Mouse (Mus musculus): ENCODE results near the gene Sowahb. TPM values are rescaled to one million over a fixed set of nuclear protein-coding genes. Genes with fewer than 3 reads are reported as not detected.
A peak's percentile ranks its signal among the peaks of the same experiment; 100 is the strongest.

The Sowahb gene
- polyA plus RNA-seq, 1 experiment from 2014 or later, result 1.3 TPM

DNA sequence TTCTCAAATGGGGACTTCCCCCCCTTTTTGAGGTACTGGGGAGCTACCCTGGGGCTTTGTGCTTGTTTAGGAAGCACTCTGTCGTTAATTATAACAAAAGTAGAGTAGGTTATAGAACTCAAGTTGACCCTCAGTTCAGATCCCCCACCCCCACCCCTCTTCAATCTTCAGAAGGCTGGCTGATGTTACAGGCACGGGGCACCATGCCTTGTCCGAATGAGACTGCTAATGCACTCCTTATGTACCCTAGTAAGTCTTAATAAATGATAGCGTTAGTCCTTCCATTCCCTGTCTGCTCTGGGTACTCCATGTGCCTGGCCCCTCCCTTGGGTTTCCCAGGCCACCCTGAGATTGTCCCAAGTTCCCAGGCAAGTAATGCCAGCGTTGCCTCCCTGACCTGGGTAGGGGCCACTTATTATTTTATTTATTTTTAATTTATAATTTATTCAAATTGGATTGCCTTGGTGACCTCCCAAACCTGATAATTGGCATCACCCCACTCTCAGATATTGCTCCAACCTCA lies 46.3 kb downstream of the Sowahb start:
- no peaks in the 10 kb centered on the region for H3K27me3 ChIP-seq (replicated peaks; ENCODE audit: insufficient read depth, low read length)
- no peak overlapping the region for H3K4me3 ChIP-seq (ENCODE audit: low read depth, low read length)
- H3K4me2 ChIP-seq (replicated peaks; ENCODE audit: low read depth, low read length), result no peak overlapping the region
- WGBS, result 30% methylated on average over 5 of the region's 5 CpGs
- no peaks in the 10 kb centered on the region for H3K36me3 ChIP-seq (ENCODE audit: insufficient read depth, low read length)
- H3K9me3 ChIP-seq (ENCODE audit: low read length), result no peaks in the 10 kb centered on the region
- no peak for DNase-seq (ENCODE audit: low spot score)
- H3K27ac ChIP-seq (ENCODE audit: low read length), result peak overlapping the region; percentile 33
- peaks cover 9% of the 10 kb centered on the region; the same call in 1 of the 2 replicates for H3K4me1 ChIP-seq (ENCODE audit: insufficient read depth, low read depth, low read length)
- TF ChIP-seq CTCF (IDR thresholded peaks at IDR 0.05) (no peak), EP300 (IDR thresholded peaks at IDR 0.05) (no peak)
- no peak for ATAC-seq
- H3K9ac ChIP-seq (replicated peaks; ENCODE audit: low read depth), result no peak overlapping the region

DNA sequence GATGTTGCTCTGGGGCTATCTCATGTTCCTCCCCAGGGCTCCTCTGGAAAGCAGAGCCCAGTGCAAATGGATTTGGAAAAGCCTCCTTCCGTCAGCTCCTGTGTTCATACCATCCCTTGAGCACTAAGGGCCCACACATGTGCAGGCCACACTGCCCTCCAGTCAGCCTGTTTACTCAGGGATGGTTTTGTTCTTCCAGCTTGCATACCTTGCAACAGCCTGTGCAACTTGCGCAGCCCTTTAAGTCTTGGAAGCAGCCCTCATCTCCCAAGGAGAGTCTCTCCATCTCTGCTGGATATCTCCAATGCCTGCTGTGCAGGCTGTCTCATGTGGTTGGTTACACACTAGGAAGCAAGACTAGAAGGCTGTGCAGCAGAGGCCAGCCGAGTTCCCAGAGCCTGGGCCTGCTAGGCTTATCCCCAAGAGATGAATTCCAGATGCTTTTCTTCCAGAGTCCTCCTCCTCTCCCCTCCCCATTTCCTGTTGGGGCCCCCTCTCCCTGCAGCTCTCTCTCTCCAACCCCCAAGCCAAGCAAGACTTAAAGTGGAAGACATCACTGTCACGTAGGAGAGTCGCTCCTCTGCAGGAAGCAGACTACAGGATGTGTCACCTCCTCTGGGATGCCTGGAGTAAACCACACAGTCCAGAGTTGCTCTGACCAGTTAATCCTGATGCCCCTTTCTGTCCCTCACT lies 47.2 kb downstream of the Sowahb start:
- peak; percentile 49; the same call in 1 of the 2 replicates for TF ChIP-seq EP300 (IDR thresholded peaks at IDR 0.05)
- no peak for TF ChIP-seq CTCF (IDR thresholded peaks at IDR 0.05)
- Histone ChIP-seq H3K9me3 (ENCODE audit: low read length) (no peaks in the 10 kb centered on the region), H3K4me3 (ENCODE audit: low read depth, low read length) (no peak overlapping the region), H3K27me3 (replicated peaks; ENCODE audit: insufficient read depth, low read length) (no peaks in the 10 kb centered on the region), H3K4me1 (ENCODE audit: insufficient read depth, low read depth, low read length) (peaks cover 9% of the 10 kb centered on the region; the same call in 1 of the 2 replicates), H3K27ac (ENCODE audit: low read length) (peak overlapping the region; percentile 69; the same call in 1 of the 2 replicates), H3K36me3 (ENCODE audit: insufficient read depth, low read length) (no peaks in the 10 kb centered on the region), H3K4me2 (replicated peaks; ENCODE audit: low read depth, low read length) (no peak overlapping the region), H3K9ac (replicated peaks; ENCODE audit: low read depth) (no peak overlapping the region)
- ATAC-seq, result peak; percentile 78
- 31% methylated on average over 5 of the region's 5 CpGs for WGBS
- DNase-seq (ENCODE audit: low spot score), result peak; percentile 81

DNA sequence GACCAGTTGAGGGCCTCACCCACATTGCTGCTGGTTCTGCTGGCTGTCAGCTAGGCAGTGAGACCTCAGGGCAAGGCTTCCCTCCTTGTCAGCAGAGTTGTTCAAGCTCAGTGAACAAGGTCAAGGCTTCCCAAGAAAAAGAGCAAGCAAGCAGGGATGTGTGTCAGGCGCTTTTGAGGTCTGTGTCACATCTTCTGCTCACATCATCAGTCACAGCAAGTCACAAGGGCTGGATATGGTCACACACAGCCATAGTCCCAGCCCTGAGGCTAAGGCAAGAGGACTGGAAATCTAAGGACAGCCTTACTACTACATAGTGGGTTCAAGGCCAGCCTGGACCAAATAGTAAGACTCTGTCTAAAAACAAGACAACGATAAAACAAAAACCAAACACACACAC lies 50.0 kb downstream of the Sowahb start:
- no peak overlapping the region for H3K9ac ChIP-seq (replicated peaks; ENCODE audit: low read depth)
- TF ChIP-seq CTCF (IDR thresholded peaks at IDR 0.05), result no peak
- no peak for TF ChIP-seq EP300 (IDR thresholded peaks at IDR 0.05)
- no peak overlapping the region for H3K27ac ChIP-seq (ENCODE audit: low read length)

DNA sequence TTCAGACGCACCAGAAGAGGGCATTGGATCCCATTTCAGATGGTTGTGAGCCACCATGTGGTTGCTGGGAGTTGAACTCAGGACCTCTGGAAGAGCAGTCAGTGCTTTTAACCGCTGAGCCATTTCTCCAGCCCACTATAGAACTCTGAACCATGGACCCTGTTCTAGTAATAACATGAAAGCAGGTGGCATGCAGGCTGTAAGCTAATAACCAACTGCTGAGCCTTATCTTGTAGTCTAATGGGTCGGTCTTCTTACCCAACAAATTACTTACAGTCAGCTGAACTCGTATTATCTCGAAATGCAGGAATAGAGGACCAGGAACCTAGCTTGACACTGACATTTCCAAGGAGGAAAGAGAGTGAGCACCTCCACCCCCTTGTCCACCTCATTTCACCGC lies 50.5 kb downstream of the Sowahb start:
- Histone ChIP-seq H3K9ac (replicated peaks; ENCODE audit: low read depth) (no peak overlapping the region), H3K9me3 (ENCODE audit: low read length) (no peaks in the 10 kb centered on the region), H3K36me3 (ENCODE audit: insufficient read depth, low read length) (no peaks in the 10 kb centered on the region), H3K4me3 (ENCODE audit: low read depth, low read length) (no peak overlapping the region), H3K27me3 (replicated peaks; ENCODE audit: insufficient read depth, low read length) (no peaks in the 10 kb centered on the region), H3K27ac (ENCODE audit: low read length) (no peak overlapping the region), H3K4me2 (replicated peaks; ENCODE audit: low read depth, low read length) (no peak overlapping the region), H3K4me1 (ENCODE audit: insufficient read depth, low read depth, low read length) (no peaks in the 10 kb centered on the region)
- TF ChIP-seq EP300 (IDR thresholded peaks at IDR 0.05), result no peak
- TF ChIP-seq CTCF (IDR thresholded peaks at IDR 0.05), result no peak
- WGBS, result 80% methylated on average over 6 of the region's 6 CpGs
- no peak for ATAC-seq
- DNase-seq (ENCODE audit: low spot score), result no peak

More for the DNA sequence above, 50.0 kb downstream of the Sowahb start:
- Histone ChIP-seq H3K4me3 (ENCODE audit: low read depth, low read length) (no peak overlapping the region), H3K9me3 (ENCODE audit: low read length) (no peaks in the 10 kb centered on the region), H3K4me1 (ENCODE audit: insufficient read depth, low read depth, low read length) (no peaks in the 10 kb centered on the region), H3K4me2 (replicated peaks; ENCODE audit: low read depth, low read length) (no peak overlapping the region), H3K27me3 (replicated peaks; ENCODE audit: insufficient read depth, low read length) (no peaks in the 10 kb centered on the region), H3K36me3 (ENCODE audit: insufficient read depth, low read length) (no peaks in the 10 kb centered on the region)
- ATAC-seq (peak; percentile 49; the same call in 1 of the 2 replicates), DNase-seq (ENCODE audit: low spot score) (peak; percentile 40)
- WGBS, result 74% methylated on average over 2 of the region's 2 CpGs

DNA sequence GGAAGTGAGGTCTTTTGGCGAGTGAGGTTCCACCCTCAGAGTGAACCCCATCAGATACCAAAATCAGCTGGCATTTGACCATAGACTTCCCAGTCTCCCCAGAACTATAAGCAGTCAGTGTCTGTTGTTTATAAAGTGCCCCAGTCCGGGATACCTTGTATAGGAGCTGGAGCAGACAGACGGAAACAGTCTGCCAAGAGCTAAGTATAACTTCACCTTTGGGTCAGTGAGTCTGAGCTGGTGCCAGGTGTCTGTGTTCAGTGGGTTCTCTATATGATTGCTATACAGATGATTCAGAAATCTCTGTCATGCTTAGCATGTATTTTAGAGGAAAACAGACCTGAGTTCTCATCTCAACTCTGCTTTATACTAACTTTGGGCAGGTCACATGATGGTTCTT lies 52.7 kb downstream of the Sowahb start:
- Histone ChIP-seq H3K9ac (replicated peaks; ENCODE audit: low read depth) (no peak overlapping the region), H3K4me3 (ENCODE audit: low read depth, low read length) (no peak overlapping the region), H3K9me3 (ENCODE audit: low read length) (no peaks in the 10 kb centered on the region), H3K4me1 (ENCODE audit: insufficient read depth, low read depth, low read length) (no peaks in the 10 kb centered on the region), H3K27me3 (replicated peaks; ENCODE audit: insufficient read depth, low read length) (no peaks in the 10 kb centered on the region), H3K4me2 (replicated peaks; ENCODE audit: low read depth, low read length) (no peak overlapping the region), H3K36me3 (ENCODE audit: insufficient read depth, low read length) (no peaks in the 10 kb centered on the region), H3K27ac (ENCODE audit: low read length) (no peak overlapping the region)
- ATAC-seq, result no peak
- 51% methylated on average over 3 of the region's 3 CpGs for WGBS
- no peak for TF ChIP-seq CTCF (IDR thresholded peaks at IDR 0.05)
- TF ChIP-seq EP300 (IDR thresholded peaks at IDR 0.05), result no peak
- DNase-seq (ENCODE audit: low spot score), result no peak

Other genes starting within 250 kb of the Sowahb start
- 49.1 and 58.6 TPM in 2 replicates for gene Sept11, start 48.4 kb upstream of the Sowahb start, polyA plus RNA-seq (2015; fragmentation: Nextera tagmentation; extraction: Ambion mirVana)
- 81.3 and 92.2 TPM in 2 replicates for gene Ccni, start 161.5 kb upstream of the Sowahb start, polyA plus RNA-seq (2015; fragmentation: Nextera tagmentation; extraction: Ambion mirVana)
- 2.4 and 3.2 TPM in 2 replicates for gene 2010109A12Rik, start 161.5 kb upstream of the Sowahb start, polyA plus RNA-seq (2015; fragmentation: Nextera tagmentation; extraction: Ambion mirVana)
- gene Ccng2, start 222.2 kb upstream of the Sowahb start, polyA plus RNA-seq (2015; fragmentation: Nextera tagmentation; extraction: Ambion mirVana), result 50.2 and 51.2 TPM in 2 replicates

All from lung, postnatal 0 days (tissue).